Mouse (Mus musculus): Measurements from ENCODE around the gene Tnr.

Gene Tnr

DNA sequence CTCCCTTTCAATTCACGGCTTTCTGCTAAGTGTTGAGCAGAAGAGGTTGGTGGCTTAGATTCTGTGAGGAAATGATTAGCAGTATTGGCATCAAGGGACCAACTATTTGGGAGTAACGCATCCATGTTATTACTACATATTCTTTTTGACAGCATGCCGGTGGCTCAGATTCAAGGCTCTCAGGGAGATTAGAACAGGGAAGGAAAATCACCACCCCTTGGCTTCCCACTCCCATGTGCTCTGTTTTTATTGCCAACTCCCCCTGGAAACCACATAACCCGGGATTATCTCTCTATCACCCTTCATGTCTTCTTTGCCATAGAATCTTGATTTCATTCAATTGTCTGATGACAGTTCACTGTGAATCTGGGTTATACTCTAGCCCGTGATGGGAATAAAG is 276.8 kb downstream of the Tnr start:
- DNase-seq (ENCODE audit: low spot score): no peak

DNA sequence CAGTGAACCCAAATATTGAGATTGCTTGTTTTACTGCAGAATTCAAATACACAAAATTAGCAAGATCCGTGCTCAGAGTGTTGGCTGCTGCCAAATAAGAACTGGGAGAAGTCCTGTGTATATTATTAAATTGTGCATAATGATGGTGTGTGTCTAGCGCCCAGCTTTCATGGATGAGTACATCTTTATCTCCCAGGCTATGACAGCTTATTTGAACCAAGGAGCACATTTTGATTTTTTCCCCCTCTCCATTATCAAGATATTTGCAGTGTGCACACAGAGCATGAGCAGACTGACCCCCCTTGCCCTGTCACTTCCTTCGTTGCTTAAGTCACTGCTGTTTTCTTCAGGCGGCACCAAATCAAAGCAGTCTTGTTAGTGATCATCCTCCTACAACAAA is 278.2 kb downstream of the Tnr start:
- no peak for DNase-seq (ENCODE audit: low spot score)

DNA sequence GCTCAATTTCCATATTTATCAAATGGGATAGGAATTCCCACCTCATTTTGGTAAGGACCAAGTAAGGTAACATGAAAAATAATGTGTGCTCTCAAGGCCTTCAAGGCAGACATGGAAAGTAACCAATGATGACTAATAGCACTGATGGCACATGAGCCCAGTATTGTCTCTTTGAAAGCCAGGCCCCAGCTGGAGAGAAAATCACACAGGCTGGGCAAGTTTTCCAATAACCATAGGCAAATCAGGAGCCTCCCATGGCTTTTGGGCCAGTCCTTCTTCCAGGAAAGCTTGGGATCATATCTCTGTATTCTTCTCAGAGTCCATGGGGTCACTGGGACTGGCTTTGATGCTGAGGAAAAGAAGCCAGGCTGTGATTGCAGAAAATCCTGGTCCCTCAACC is 280.1 kb downstream of the Tnr start:
- DNase-seq (ENCODE audit: low spot score): peak; percentile 17

DNA sequence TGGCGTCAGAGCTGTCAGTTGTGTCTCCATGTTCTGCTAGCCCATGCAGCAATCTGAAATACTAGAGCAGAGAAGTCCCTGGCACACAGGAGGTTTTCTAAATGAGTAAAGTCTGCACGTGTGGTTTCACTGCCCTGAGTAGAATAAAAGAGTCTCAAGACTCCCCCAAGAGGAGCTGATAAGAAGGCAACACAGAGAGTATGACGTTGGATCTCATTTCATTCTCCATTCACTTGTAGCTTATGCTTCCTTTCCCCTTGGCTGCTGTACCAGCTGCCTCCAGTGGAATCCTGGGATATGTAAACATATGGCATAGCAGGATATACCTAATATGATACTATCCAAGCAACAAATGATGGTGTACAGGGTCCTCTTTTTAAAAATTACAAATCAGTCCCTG is 285.9 kb downstream of the Tnr start:
- DNase-seq (ENCODE audit: low spot score): no peak

DNA sequence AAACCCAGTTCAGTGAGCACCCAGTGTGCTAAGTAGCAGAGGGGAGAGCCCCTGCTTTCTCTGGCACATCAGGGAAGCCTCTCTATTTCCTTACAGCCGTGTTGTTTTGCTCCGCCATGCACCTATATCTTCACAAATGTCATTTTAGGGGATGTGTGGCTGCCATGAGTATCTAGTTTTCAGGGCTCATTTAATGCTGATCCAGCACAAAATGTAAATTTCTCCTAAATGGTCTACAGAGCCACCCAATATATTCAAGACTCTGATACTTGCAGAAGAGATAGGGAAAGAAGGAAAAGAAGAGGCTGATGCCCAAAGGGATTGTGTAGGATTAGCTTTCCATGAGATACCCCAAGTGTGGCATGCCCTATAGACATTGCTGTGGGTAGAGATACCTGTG is 288.2 kb downstream of the Tnr start:
- DNase-seq (ENCODE audit: low spot score): no peak

DNA sequence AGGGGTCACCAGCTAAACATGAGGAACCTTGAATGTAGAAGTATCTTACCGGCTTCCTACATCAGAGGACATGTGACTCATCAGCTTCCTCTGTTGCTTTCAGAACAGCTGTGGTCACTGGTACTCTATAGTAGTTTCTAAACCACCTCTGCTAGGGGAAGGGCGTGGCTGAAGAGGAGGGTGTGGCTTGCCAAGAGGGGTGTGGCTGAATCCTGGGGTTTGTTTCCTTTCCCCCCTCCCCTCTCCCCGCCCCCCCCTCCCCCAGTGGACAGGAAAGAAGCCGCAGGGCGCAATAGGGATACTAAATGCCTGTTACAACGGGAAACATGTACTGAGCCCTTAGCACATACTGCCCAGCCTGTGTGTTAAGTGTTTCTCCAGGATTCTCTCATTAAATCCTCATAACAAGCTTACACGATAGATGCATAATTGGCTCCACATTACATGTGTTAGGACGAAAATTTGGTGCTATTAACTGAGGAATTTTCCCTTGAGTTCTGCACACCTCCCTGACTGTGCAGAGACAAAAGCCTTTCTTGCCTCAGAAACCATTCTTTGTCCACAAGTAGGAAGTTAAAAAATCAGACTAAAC is 289.3 kb downstream of the Tnr start:
- DNase-seq (ENCODE audit: low spot score): no peak

DNA sequence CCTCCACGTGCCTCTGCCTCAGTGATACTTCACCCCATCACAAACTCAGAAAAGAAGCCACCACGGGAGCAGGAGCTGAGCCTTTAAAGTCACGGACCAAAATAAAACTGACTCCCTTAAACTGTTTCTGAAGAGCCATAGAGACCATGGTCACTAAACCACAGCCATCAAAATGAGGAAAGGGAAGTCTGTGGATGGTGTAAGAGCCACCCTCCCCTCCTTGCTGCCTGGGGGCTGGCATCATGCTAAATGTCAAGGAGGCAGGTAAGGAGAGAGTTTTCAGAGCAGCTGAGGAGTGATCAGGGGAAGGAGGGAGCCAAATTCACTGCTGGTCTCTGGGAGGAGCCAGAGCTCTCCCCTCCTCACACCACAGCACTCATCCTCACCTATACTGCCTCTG is 290.8 kb downstream of the Tnr start:
- no peak for DNase-seq (ENCODE audit: low spot score)

DNA sequence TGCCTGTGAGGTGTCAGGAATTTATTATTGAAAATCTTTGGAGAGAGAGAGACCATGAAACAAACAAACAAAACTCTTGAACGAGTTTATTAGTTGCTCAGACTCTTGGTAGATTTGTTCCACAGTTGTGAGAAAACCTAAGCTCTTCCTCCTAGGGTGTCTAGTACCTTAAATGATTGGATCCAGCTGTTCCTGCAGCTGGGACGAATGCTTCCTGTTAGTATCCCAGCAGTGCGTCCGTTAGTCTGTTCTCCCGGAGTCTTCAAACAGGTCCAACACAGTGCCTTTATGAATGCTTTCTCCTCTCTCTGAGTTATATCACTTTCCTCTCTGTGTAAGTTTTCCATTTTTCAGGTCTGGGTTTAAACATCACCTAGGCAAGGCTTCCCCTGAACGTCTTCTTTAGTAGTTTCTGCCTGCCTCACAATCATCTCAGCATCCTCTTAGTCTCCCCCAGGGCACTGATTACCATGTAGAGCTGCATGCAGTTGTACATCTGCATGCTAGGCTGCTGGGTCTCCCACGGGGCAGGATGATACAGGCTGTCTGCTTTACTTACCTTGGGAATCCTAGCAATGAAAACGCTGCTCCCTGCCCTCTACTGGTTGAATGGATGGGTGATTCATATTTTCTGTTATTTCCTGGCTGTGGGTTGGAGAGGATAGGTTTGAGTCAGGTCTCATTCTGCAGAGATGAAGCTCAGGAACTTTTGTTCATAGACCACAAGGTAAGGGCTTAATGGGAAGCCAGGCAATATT is 293.2 kb downstream of the Tnr start:
- DNase-seq (ENCODE audit: low spot score): no peak

DNA sequence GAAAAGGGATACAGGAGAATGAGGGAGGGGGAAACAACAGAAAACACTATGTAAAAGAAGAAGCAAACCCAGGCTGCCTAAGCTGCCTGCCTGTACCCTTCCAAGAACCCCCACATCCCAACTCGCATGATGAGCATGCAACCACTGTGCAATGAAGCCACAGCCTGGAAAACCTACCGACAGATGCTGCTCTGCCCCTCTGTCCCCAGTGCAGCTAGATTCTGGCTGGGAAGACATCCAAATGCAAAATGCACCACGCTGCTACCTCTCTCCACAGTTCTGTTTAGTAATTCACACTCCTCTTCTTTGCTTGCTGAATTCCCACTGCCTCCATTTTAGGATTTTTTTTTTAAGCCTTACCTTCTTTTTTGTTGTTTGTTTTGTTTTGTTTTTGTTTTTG is 295.9 kb downstream of the Tnr start:
- no peak for DNase-seq (ENCODE audit: low spot score)

DNA sequence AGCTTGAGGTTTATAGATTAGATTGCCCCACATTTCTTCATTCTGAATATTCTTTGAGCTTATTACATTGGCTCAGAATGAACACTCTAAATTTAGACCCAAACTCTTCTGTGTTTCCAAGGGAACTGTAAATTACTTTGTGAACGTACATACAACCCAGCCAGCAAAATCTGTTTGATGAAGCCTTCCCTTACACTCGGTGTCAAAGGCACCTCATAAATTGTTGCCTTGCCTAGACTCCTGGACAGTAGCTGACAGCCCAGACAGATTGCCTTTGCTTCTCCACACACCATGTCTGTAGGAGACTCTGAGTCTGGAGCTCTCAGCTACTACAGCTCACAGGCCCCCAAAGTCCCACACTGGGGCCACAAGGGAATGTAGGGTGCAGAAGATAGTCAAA is 298.8 kb downstream of the Tnr start:
- DNase-seq (ENCODE audit: low spot score): peak; percentile 16

DNA sequence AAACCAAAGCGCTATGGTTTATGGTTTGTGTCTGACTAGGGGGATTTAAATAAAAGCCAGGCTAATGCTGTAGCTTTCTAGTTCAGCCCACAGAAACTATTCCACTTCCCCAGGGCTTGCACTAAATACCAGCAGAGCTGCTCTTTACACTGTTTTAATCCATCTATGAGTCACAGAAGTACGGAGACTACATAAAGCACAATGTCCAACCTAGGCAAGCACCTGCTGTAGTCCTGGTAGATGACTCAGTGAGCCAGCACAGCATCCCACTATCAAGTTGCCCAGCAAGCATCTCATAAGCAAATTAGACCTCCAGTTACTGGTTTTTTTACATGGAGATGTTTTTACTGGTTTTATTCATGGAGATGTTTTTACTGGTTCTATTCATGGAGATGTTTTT is 305.0 kb downstream of the Tnr start:
- no peak for DNase-seq (ENCODE audit: low spot score)

DNA sequence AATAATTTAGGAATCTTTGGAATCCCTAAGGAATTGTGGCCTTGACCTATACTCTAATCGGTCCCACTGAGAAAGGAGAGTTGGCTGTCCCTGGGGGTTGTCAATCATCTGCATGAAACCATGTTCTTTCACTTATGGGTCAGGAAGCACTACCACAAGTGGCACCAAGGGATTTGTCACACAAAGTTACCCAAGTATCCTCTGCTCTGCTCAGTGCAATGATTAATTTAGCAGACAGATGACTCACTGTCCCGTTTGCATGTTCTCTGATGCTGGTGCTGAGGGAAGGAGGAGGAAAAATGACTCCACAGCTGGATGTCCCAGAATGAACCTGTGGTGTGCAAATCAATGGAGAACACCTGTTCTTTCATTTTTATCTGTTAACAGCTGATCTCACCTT is 309.6 kb downstream of the Tnr start:
- peak; percentile 60 for DNase-seq (ENCODE audit: low spot score)

DNA sequence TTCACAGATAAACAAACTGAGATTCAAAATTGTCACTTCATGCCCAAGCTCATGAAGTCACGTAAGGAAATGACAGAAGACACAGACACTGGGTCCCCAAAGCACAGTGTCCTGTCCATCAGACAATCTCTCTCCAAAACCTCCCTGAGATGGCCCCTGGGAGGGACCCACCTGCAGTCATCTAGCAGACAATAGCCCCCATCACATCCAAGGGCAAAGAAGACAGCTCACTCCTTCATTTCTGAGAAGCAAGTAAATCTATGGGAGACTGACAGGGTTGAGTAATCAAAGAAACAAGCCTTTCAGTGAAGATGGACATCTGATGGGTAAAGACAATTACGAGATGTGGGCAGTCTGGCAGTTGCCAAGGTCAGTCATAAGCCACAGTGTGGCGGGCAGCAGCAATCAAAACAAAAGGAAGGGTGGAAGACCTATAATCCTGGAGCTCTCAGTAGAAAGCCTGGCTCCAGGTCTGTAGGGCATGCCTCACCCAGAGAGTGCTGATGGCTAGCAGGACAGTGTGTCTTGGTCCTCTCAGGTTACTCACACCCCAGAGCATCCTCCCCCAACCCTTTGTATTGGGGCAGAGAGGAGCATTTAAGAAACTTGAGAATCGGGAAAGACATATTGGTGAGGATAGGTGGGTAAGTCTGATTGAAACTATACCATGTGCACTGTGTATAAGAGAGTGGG is 310.2 kb downstream of the Tnr start:
- DNase-seq (ENCODE audit: low spot score): no peak

DNA sequence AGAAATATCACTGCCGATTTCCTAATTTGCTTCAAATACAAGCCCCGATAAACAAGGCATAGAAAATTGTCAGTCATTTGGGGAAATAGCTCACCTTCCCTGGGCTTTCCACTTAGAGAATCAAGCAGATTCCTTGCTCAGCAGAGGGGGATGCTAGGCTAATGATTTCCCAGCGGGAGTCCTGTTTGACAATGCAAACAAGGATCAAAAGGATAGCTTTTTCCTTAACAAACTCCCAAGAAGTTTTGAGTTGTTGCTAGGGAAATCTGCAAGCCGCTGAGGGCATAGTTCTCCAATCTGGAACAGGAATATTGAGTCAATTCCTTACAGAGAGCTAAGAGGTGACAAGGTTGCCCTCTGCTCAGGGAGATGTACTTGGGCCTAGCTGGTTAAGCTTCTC is 311.6 kb downstream of the Tnr start:
- DNase-seq (ENCODE audit: low spot score): no peak

DNA sequence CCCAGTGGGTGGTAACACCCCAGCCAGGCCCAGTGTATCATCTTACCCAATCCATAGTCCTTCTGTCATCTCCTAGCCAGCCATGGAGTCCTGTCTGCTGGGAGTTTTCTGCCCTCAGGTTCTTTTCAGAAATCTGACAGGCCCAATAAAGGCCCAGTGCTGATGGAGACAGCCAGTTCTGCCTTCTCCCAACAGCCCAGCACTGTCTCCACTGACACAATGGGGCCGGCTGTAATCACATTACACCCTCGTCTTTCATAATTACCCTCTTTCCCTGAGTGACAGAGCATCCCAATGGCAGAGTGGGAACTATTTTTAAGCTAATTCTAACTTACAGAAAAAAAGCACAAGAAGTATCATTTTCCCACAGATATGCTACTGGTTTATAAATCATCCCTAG is 316.8 kb downstream of the Tnr start:
- peak; percentile 34 for DNase-seq (ENCODE audit: low spot score)

DNA sequence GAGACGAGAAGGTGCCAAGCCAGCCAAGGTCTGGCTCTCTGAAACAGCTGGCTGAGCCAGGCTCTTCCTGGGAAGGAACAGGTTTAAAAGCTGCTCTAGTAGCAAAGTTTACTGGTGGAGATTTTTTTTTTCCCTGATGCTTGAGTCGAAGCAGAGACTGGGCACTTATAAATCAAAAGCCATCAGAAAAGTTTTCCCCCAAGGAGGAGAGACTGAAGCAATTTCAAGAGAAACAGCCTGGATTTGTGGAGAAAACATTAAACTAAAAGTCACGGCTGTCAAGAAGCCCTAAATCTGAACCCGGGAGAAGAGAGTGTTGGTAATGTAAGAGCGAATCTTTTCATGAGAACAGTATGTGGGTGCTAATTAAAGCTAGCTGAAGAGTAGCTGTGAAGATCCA is 319.3 kb downstream of the Tnr start:
- DNase-seq (ENCODE audit: low spot score): peak; percentile 64

DNA sequence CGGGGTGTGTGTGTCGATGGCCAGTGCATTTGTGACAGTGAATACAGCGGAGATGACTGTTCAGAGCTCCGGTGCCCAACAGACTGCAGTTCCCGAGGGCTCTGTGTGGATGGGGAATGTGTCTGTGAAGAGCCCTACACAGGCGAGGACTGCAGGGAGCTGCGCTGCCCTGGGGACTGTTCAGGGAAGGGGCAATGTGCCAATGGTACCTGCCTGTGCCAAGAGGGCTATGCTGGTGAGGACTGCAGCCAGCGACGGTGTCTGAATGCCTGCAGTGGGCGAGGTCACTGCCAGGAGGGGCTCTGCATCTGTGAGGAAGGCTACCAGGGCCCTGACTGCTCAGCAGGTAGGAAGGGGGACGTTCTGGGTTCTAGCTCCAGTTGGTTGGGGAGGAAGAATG is 328.5 kb downstream of the Tnr start:
- DNase-seq (ENCODE audit: low spot score): no peak

DNA sequence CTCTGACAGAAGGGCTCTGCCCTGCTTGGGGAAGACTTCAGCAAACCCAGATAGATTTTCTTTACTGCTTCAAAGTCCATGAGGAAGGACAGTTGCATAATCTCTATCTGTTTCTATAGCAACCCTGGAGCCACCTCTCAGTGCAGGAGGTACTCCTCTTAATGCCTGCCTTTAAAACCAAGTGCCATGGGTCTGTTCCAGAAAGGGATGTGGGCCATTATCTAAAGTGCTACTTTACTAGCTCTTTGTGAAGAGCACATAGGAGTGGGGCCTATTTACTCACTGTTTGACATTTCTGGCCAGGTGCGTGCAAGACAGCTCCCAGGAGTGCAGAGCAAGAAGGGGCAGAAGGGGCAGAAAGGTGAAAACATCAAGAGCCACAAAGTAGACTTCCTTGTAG is 330.7 kb downstream of the Tnr start:
- DNase-seq (ENCODE audit: low spot score): no peak

DNA sequence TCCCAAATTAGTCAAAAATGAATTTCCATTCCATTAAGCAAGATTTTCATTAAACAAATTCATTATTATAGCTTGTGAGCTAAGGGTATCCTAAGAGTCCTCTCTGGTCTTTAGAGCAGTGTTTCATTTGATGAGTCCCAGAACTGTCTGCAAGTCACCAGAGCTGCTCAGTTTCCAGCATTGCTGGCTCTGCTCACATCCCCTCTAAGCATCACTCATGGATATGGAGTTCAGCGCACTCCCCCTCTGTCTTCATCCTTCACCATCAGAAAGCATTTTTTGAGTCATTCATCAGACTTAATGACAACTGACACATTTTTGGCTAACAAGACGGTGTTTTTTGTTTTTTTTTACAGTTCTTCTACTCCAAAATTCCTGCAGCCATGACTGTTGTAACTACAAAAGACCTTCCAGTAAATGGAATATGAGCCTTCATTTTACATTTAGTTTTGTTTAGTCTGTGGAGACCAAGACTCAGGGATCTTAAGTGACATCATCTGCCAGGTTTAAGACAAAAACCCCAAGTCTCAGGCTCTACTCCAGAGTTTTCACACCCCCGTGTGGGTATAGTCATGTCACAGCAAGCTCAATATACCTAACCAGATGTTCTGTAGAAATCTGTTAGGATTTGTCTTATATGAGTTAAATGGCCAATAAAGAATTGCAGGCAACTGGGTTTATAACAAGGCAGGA is 338.4 kb downstream of the Tnr start:
- DNase-seq (ENCODE audit: low spot score): no peak

DNA sequence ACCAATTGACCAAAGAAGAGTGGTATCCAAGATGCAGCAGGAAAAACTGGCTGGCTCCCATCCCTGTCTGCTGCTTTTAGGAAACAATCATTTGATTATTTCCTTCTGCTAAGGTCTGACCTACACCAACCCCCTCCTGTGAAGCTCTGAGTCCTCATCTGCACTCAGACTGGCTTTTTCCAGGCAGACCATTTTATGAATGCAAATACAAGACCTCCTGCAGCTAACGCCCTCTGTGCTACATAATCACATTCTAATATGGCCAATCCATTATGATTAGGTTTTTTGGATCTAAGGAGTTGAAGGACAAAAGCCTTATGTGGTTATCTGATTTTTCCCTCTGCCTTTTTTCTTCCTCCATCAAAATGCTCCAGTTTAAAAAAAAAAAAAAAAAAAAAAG is 342.1 kb downstream of the Tnr start:
- DNase-seq (ENCODE audit: low spot score): no peak

DNA sequence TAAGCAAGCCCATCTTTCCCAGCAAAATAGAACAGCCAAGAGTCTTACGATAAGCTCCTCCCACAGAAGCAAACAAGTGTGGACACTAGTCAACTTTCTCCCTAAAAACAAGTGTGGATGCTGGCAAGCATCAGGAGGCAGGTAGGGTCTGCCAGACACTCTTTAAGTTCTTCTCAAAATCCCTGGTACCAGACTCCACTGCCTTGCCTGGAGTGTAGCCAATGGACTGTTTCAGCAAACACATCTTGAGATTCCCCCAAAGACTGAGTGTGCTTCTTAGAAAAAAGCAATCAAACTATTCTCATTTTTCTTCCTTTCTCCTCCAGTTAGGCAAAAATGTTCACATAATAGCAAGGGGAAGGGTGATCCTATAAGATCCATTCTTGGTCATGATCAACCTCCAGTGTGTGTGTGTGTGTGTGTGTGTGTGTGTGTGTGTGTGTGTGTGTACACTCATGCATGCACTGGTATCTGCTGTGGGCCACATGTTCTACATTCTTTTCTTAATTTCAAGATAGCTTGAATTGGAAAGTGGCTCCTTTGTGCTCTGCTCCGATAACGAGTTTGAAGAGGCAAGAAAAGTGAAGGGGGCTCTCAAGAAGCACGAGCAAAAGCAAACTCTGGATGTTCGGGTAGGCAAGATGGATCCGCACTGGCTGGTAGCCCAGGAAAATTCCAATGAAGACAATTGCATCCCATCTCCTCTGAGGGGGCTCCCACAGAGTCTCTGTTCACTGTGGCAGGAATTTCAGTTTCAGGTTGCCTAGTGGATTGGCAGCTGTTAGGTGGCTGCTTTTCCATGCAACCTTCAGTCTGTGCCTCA is 346.3 kb downstream of the Tnr start:
- DNase-seq (ENCODE audit: low spot score): no peak

DNA sequence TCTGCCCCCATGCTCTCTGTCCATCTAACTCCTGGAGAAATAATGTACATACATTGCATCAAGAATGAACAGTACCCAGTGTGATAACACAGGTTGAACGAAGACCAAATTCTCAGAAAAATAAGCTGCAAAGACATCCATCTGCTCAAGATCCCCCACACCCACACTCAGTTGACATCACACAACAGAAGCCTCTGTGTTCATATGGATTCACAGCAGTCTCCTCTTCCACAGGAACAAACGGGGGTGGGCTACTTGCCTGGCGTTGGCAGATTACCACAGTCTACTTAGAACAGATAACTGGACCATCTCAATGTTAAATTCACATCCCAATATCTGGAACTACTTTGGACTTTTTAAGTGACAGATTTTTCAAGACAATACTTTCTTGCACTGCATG is 349.3 kb downstream of the Tnr start:
- no peak for DNase-seq (ENCODE audit: low spot score)

All from adipocyte (in vitro differentiated cells).